Mouse (Mus musculus): ENCODE measurements at regions not wholly inside any gene's neighbourhood (a gene's known extent, or its start where the extent isn't known, plus 50 kb on each side); places are given as distances from the start of the nearest gene placed in this dataset.

DNA sequence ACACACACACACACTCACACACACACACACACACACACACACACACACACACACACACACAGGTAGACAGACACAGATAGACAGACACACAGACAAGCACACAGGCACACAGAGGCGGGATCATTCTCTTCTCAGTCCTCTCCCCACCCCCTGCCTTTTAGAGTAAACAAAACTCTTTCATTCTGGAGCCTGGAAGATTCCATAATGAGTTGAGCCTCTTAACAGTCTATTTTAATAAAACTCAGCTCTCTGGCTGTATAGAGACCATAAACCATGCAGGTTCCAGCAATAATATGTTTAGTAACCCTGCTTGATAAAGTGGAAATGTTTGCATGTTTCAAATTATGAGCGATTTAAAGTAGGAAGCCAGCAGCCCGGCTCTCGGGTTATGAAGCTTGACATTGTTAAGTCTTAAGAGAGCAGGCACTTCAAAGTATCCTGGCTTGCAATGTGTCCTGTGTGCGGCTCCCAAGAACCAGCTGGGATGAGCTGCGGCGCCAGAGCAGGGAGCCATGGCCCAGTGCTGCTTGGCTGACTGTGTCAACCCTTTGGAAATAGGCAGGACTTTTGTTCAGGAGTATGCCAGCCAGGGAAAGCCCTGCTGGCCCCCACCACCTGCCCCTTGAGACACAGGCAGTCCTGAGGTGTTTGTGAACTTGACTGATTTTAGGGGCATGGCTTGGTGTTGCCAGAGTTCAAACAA lies 115.1 kb downstream of the Sall1 start:
- TF ChIP-seq EP300 (optimal IDR thresholded peaks at IDR 0.05) (no peak), CTCF (IDR thresholded peaks at IDR 0.05; ENCODE audit: low read depth) (no peak)

Data from stomach, postnatal 0 days (tissue).